Comparison of ENCODE assay signal across 10 mouse cellular contexts in the genomic region with DNA sequence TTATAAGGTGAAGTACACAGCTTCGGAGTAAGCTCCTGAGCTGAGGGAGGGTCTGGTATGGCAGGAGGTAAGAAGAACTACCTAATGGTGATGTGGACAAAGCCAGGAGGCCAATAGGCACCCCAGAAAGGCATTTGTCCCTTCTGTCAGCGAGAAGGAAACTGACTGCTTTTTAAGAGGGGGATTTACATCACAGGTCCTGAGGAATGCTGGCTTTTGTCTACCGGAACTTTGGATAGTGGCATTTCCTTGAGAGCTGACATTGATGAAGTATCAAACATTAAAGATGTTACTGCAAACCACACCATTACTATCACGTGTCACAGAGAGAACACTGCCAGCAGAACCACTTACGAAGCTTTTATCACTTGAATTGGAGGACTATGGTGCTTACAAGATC.
"Had no signal": no experiment of that assay in that cellular context is flagged by ENCODE, and none has a peak within 500 bp of the region (broad histone marks: within the 10 kb centered on the region; RNA-seq: fewer than 3 reads in every experiment).

No protein-coding gene starts in this region.

- H3K9me3 ChIP-seq: limb, embryonic 15.5 days; liver, embryonic 12.5 days had no signal

- H3K4me2 ChIP-seq: limb, embryonic 15.5 days; liver, embryonic 12.5 days; lung, embryonic 14.5 days; midbrain, embryonic 11.5 days had no signal

- H3K9ac ChIP-seq: limb, embryonic 15.5 days; liver, embryonic 12.5 days; lung, embryonic 14.5 days had no signal

- H3K27me3 ChIP-seq: limb, embryonic 15.5 days; liver, embryonic 12.5 days had no signal

- H3K27ac ChIP-seq: limb, embryonic 15.5 days; liver, embryonic 12.5 days; stomach, postnatal 0 days had no signal

- ATAC-seq: liver, embryonic 12.5 days had no signal

- H3K4me3 ChIP-seq: limb, embryonic 15.5 days; liver, embryonic 12.5 days had no signal

- DNase-seq: kidney, adult 8-10 months; kidney, postnatal 14 days; lung, embryonic 14.5 days; lung, postnatal 10 days; lung, postnatal 4 days; thymus, postnatal 4 days had no signal

- H3K36me3 ChIP-seq: limb, embryonic 15.5 days had no signal
